Mouse (Mus musculus) ovary, adult 10 weeks (tissue): ENCODE results near the gene Ccdc113. TPM values are rescaled to one million over a fixed set of nuclear protein-coding genes. Genes with fewer than 3 reads are reported as not detected.

ENCODE experiments used
- polyA plus RNA-seq: library from polyadenylated mRNA; stranded (reverse); fragments of 350-450 nt; fragmentation: Illumina TruSeq; extraction: RNeasy Lipid Tissue Mini Kit (QIAGEN cat#74804); gene quantifications from one replicate; pipeline ENCODE4 v1.2.3, GENCODE M21; 2014

Gene Ccdc113
- polyA plus RNA-seq = 3.3 TPM

GRCm38 (mm10) chr8:95533584-95534387, at the start of gene Ccdc113:
Gene Ccdc113 (plus strand): TSS chr8:95534085.

DNA sequence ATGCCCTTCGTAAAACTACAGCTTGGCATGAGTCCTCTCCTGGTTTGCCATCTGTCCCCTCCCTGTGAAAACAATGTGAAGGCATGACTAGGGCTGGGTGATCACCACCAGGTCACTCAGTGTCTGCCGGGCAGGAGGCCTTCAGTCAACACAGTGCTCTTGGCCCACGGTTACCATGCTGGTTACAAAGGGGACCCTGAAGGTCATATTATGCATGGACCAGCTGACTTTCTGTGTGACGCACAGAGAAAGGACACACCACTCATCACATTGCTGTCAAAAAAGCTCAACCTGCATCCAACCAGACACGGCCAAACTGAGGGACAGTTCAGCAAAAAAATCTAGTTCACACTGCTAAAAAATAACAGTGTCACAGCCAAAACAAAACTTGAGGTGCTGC, 43.9 kb upstream of the Ccdc113 start, which contains the start of gene Csnk2a2:
TSS of gene Csnk2a2 (minus strand) at position 34 of the 400 bp plus-strand sequence.

DNA sequence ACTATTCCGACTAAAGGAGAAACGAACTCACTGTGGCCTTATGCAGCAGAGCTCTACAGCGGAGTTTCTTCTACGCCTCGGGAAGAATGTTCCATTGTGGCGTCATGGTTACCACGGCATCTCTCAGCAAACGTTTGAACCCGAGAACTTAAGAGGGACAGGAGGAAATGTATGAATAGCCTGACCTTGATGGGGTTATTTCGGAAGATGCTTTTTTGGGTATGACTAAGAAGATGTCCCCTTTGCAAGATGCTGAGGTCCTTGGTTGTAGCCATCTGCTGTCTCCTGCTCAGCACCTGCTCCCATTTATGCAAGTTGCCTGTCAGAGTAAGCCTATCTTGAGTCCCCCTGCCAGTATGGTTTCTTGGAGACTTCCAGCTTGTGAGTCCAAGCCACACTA, 42.4 kb downstream of the Ccdc113 start, which contains the start of gene Prss54:
TSS of gene Prss54 (minus strand) at position 101 of the 400 bp plus-strand sequence.

Other genes with a start within 250 kb of the Ccdc113 start
- gene Cngb1, start 227.5 kb upstream of the Ccdc113 start, polyA plus RNA-seq = 1.2 TPM
- not detected for gene Tepp, start 223.5 kb upstream of the Ccdc113 start, polyA plus RNA-seq
- 3.4 TPM for gene Zfp319, start 202.1 kb upstream of the Ccdc113 start, polyA plus RNA-seq
- gene Usb1, start 201.8 kb upstream of the Ccdc113 start, polyA plus RNA-seq = 1.9 TPM
- 0.34 TPM for gene Mmp15, start 181.8 kb upstream of the Ccdc113 start, polyA plus RNA-seq
- 57.6 TPM for gene Cfap20, start 99.2 kb upstream of the Ccdc113 start, polyA plus RNA-seq
- gene Csnk2a2, start 44.0 kb upstream of the Ccdc113 start, polyA plus RNA-seq = 317 TPM
- gene Prss54, start 42.3 kb downstream of the Ccdc113 start, polyA plus RNA-seq = not detected
- gene Gins3, start 99.4 kb downstream of the Ccdc113 start, polyA plus RNA-seq = 8.2 TPM
- gene Ndrg4, start 142.9 kb downstream of the Ccdc113 start, polyA plus RNA-seq = 3.0 TPM
- 16.1 TPM for gene Setd6, start 181.8 kb downstream of the Ccdc113 start, polyA plus RNA-seq